Mouse (Mus musculus): ENCODE measurements around the gene Rtkn2. TPM values are rescaled to one million over a fixed set of nuclear protein-coding genes. Genes with fewer than 3 reads are reported as not detected.

Gene Rtkn2
- polyA plus RNA-seq, 1 experiment from 2014 or later: 22.4 TPM

GRCm38 (mm10) chr10:68029081-68029626 is 49.8 kb downstream of the Rtkn2 start:
- no peaks in the 10 kb centered on the region for H3K27me3 ChIP-seq (ENCODE audit: poor library complexity, severe bottlenecking)
- H3K9me3 ChIP-seq: no peaks in the 10 kb centered on the region
- peaks cover 9% of the 10 kb centered on the region for H3K4me1 ChIP-seq
- H3K36me3 ChIP-seq (replicated peaks): peaks cover 87% of the 10 kb centered on the region
- H3K4me3 ChIP-seq: no peak overlapping the region
- DNase-seq (ENCODE audit: extremely low spot score, low spot score): no peak
- 95% methylated on average over 5 of the region's 5 CpGs for WGBS
- 0 out of 2 replicates have a peak overlapping the region, but pooled peaks have one; percentile 25 for H3K27ac ChIP-seq

- DNase-seq (ENCODE audit: extremely low spot score, low spot score): no peak
- WGBS: 96% methylated on average over 6 of the region's 6 CpGs
- Histone ChIP-seq H3K27me3 (ENCODE audit: poor library complexity, severe bottlenecking) (no peaks in the 10 kb centered on the region), H3K9me3 (no peaks in the 10 kb centered on the region), H3K27ac (no peak overlapping the region), H3K4me1 (peaks cover 9% of the 10 kb centered on the region), H3K4me3 (no peak overlapping the region), H3K36me3 (replicated peaks) (peaks cover 86% of the 10 kb centered on the region)
These were observed 50.7 kb downstream of the Rtkn2 start for GRCm38 (mm10) chr10:68030027-68030426.

- Histone ChIP-seq H3K9me3 (no peaks in the 10 kb centered on the region; the same call in 1 of the 2 replicates), H3K27me3 (ENCODE audit: poor library complexity, severe bottlenecking) (no peaks in the 10 kb centered on the region), H3K27ac (no peak overlapping the region), H3K36me3 (replicated peaks) (peaks cover 61% of the 10 kb centered on the region), H3K4me1 (peaks cover 19% of the 10 kb centered on the region), H3K4me3 (no peak overlapping the region)
- no peak for DNase-seq (ENCODE audit: extremely low spot score, low spot score)
- WGBS: 95% methylated on average over 20 of the region's 20 CpGs
These were observed 56.5 kb downstream of the Rtkn2 start for GRCm38 (mm10) chr10:68035707-68036367.

GRCm38 (mm10) chr10:68036368-68036980 is 57.1 kb downstream of the Rtkn2 start:
- DNase-seq (ENCODE audit: extremely low spot score, low spot score): no peak
- Histone ChIP-seq H3K27me3 (ENCODE audit: poor library complexity, severe bottlenecking) (no peaks in the 10 kb centered on the region), H3K27ac (no peak overlapping the region), H3K9me3 (no peaks in the 10 kb centered on the region; the same call in 1 of the 2 replicates), H3K4me1 (peaks cover 19% of the 10 kb centered on the region), H3K4me3 (no peak overlapping the region), H3K36me3 (replicated peaks) (peaks cover 63% of the 10 kb centered on the region)
- 95% methylated on average over 17 of the region's 17 CpGs for WGBS

- 79% methylated on average over 8 of the region's 8 CpGs for WGBS
- Histone ChIP-seq H3K27ac (no peak overlapping the region), H3K27me3 (ENCODE audit: poor library complexity, severe bottlenecking) (no peaks in the 10 kb centered on the region), H3K4me1 (peaks cover 37% of the 10 kb centered on the region), H3K9me3 (no peaks in the 10 kb centered on the region; the same call in 1 of the 2 replicates), H3K36me3 (replicated peaks) (peaks cover 61% of the 10 kb centered on the region), H3K4me3 (no peak overlapping the region)
- DNase-seq (ENCODE audit: extremely low spot score, low spot score): no peak
These were observed 59.7 kb downstream of the Rtkn2 start for GRCm38 (mm10) chr10:68038997-68039624.

- WGBS: 81% methylated on average over 14 of the region's 14 CpGs
- no peaks in the 10 kb centered on the region; the same call in 1 of the 2 replicates for H3K9me3 ChIP-seq
- no peak overlapping the region for H3K4me3 ChIP-seq
- H3K27ac ChIP-seq: no peak overlapping the region
- peaks cover 58% of the 10 kb centered on the region for H3K36me3 ChIP-seq (replicated peaks)
- H3K27me3 ChIP-seq (ENCODE audit: poor library complexity, severe bottlenecking): no peaks in the 10 kb centered on the region
- H3K4me1 ChIP-seq: peaks cover 42% of the 10 kb centered on the region
- DNase-seq (ENCODE audit: extremely low spot score, low spot score): no peak
These were observed 60.4 kb downstream of the Rtkn2 start for GRCm38 (mm10) chr10:68039641-68040205.

GRCm38 (mm10) chr10:68040394-68040793 is 61.0 kb downstream of the Rtkn2 start:
- Histone ChIP-seq H3K4me1 (peaks cover 45% of the 10 kb centered on the region), H3K4me3 (no peak overlapping the region), H3K36me3 (replicated peaks) (peaks cover 58% of the 10 kb centered on the region), H3K27ac (no peak overlapping the region), H3K9me3 (peaks cover 4% of the 10 kb centered on the region; the same call in 1 of the 2 replicates), H3K27me3 (ENCODE audit: poor library complexity, severe bottlenecking) (no peaks in the 10 kb centered on the region)
- 93% methylated on average over 6 of the region's 6 CpGs for WGBS
- DNase-seq (ENCODE audit: extremely low spot score, low spot score): no peak

GRCm38 (mm10) chr10:68043973-68044372 is 64.6 kb downstream of the Rtkn2 start:
- Histone ChIP-seq H3K36me3 (replicated peaks) (peaks cover 51% of the 10 kb centered on the region), H3K27me3 (ENCODE audit: poor library complexity, severe bottlenecking) (no peaks in the 10 kb centered on the region), H3K4me3 (no peak overlapping the region), H3K27ac (peak overlapping the region; percentile 36), H3K4me1 (peaks cover 37% of the 10 kb centered on the region), H3K9me3 (0 out of 2 replicates have a peak, but pooled peaks cover 5% of the 10 kb centered on the region)
- 36% methylated on average over 6 of the region's 6 CpGs for WGBS
- no peak for DNase-seq (ENCODE audit: extremely low spot score, low spot score)

GRCm38 (mm10) chr10:68044864-68045263 is 65.5 kb downstream of the Rtkn2 start:
- Histone ChIP-seq H3K9me3 (0 out of 2 replicates have a peak, but pooled peaks cover 5% of the 10 kb centered on the region), H3K36me3 (replicated peaks) (peaks cover 51% of the 10 kb centered on the region), H3K27me3 (ENCODE audit: poor library complexity, severe bottlenecking) (no peaks in the 10 kb centered on the region), H3K27ac (no peak overlapping the region), H3K4me3 (no peak overlapping the region), H3K4me1 (peaks cover 28% of the 10 kb centered on the region)
- no peak for DNase-seq (ENCODE audit: extremely low spot score, low spot score)
- WGBS: 69% methylated on average over 8 of the region's 8 CpGs

GRCm38 (mm10) chr10:68048641-68049305 is 69.4 kb downstream of the Rtkn2 start:
- Histone ChIP-seq H3K4me3 (no peak overlapping the region), H3K27me3 (ENCODE audit: poor library complexity, severe bottlenecking) (no peaks in the 10 kb centered on the region), H3K4me1 (peaks cover 15% of the 10 kb centered on the region), H3K27ac (no peak overlapping the region), H3K9me3 (0 out of 2 replicates have a peak, but pooled peaks cover 5% of the 10 kb centered on the region), H3K36me3 (replicated peaks) (peaks cover 28% of the 10 kb centered on the region)
- 92% methylated on average over 8 of the region's 8 CpGs for WGBS
- DNase-seq (ENCODE audit: extremely low spot score, low spot score): no peak

GRCm38 (mm10) chr10:68050882-68051281 is 71.5 kb downstream of the Rtkn2 start:
- no peak overlapping the region for H3K4me3 ChIP-seq
- H3K9me3 ChIP-seq: no peaks in the 10 kb centered on the region
- peaks cover 4% of the 10 kb centered on the region; the same call in 1 of the 2 replicates for H3K4me1 ChIP-seq
- WGBS: 91% methylated on average over 13 of the region's 13 CpGs
- H3K27ac ChIP-seq: no peak overlapping the region
- peaks cover 10% of the 10 kb centered on the region for H3K36me3 ChIP-seq (replicated peaks)
- DNase-seq (ENCODE audit: extremely low spot score, low spot score): no peak
- no peaks in the 10 kb centered on the region for H3K27me3 ChIP-seq (ENCODE audit: poor library complexity, severe bottlenecking)

- Histone ChIP-seq H3K4me3 (no peak overlapping the region), H3K9me3 (no peaks in the 10 kb centered on the region), H3K36me3 (replicated peaks) (peaks cover 9% of the 10 kb centered on the region), H3K27me3 (ENCODE audit: poor library complexity, severe bottlenecking) (no peaks in the 10 kb centered on the region), H3K27ac (no peak overlapping the region), H3K4me1 (peaks cover 4% of the 10 kb centered on the region; the same call in 1 of the 2 replicates)
- 91% methylated on average over 14 of the region's 14 CpGs for WGBS
- no peak for DNase-seq (ENCODE audit: extremely low spot score, low spot score)
These were observed 72.1 kb downstream of the Rtkn2 start for GRCm38 (mm10) chr10:68051316-68051933.

All from forebrain, embryonic 10.5 days (tissue).